Mouse (Mus musculus): ENCODE results near the gene Arnt2.

The Arnt2 gene

GRCm38 (mm10) chr7:84397320-84397719 lies 12.7 kb downstream of the Arnt2 start:
- DNase-seq (ENCODE audit: low read depth, low spot score), result no peak

GRCm38 (mm10) chr7:84396581-84396980 lies 13.4 kb downstream of the Arnt2 start:
- no peak for DNase-seq (ENCODE audit: low read depth, low spot score)

GRCm38 (mm10) chr7:84387826-84388225 lies 22.1 kb downstream of the Arnt2 start:
- no peak for DNase-seq (ENCODE audit: low read depth, low spot score)

- no peak for DNase-seq (ENCODE audit: low read depth, low spot score)
Measured at GRCm38 (mm10) chr7:84386472-84386871, 23.5 kb downstream of the Arnt2 start.

GRCm38 (mm10) chr7:84384778-84385177 lies 25.2 kb downstream of the Arnt2 start:
- DNase-seq (ENCODE audit: low read depth, low spot score), result no peak

- no peak for DNase-seq (ENCODE audit: low read depth, low spot score)
Measured at GRCm38 (mm10) chr7:84384086-84384485, 25.9 kb downstream of the Arnt2 start.

GRCm38 (mm10) chr7:84382346-84382745 lies 27.6 kb downstream of the Arnt2 start:
- DNase-seq (ENCODE audit: low read depth, low spot score), result no peak

GRCm38 (mm10) chr7:84380810-84381209 lies 29.2 kb downstream of the Arnt2 start:
- no peak for DNase-seq (ENCODE audit: low read depth, low spot score)

- no peak for DNase-seq (ENCODE audit: low read depth, low spot score)
Measured at GRCm38 (mm10) chr7:84377330-84377729, 32.6 kb downstream of the Arnt2 start.

- no peak for DNase-seq (ENCODE audit: low read depth, low spot score)
Measured at GRCm38 (mm10) chr7:84373691-84374090, 36.3 kb downstream of the Arnt2 start.

- DNase-seq (ENCODE audit: low read depth, low spot score), result no peak
Measured at GRCm38 (mm10) chr7:84372871-84373270, 37.1 kb downstream of the Arnt2 start.

GRCm38 (mm10) chr7:84372280-84372679 lies 37.7 kb downstream of the Arnt2 start:
- DNase-seq (ENCODE audit: low read depth, low spot score), result peak; percentile 34

- DNase-seq (ENCODE audit: low read depth, low spot score), result no peak
Measured at GRCm38 (mm10) chr7:84370911-84371592, 38.9 kb downstream of the Arnt2 start.

- no peak for DNase-seq (ENCODE audit: low read depth, low spot score)
Measured at GRCm38 (mm10) chr7:84366251-84366650, 43.7 kb downstream of the Arnt2 start.

GRCm38 (mm10) chr7:84362711-84363110 lies 47.3 kb downstream of the Arnt2 start:
- no peak for DNase-seq (ENCODE audit: low read depth, low spot score)

- DNase-seq (ENCODE audit: low read depth, low spot score), result no peak
Measured at GRCm38 (mm10) chr7:84361086-84361684, 48.8 kb downstream of the Arnt2 start.

GRCm38 (mm10) chr7:84358426-84358825 lies 51.5 kb downstream of the Arnt2 start:
- DNase-seq (ENCODE audit: low read depth, low spot score), result no peak

GRCm38 (mm10) chr7:84355619-84356570 lies 54.1 kb downstream of the Arnt2 start:
- no peak for DNase-seq (ENCODE audit: low read depth, low spot score)

GRCm38 (mm10) chr7:84354890-84355289 lies 55.1 kb downstream of the Arnt2 start:
- no peak for DNase-seq (ENCODE audit: low read depth, low spot score)

- no peak for DNase-seq (ENCODE audit: low read depth, low spot score)
Measured at GRCm38 (mm10) chr7:84350529-84350928, 59.4 kb downstream of the Arnt2 start.

GRCm38 (mm10) chr7:84349976-84350375 lies 60.0 kb downstream of the Arnt2 start:
- DNase-seq (ENCODE audit: low read depth, low spot score), result no peak

Measured in brain, embryonic 18.5 days (tissue).